Mouse (Mus musculus) kidney, adult 8-10 months (tissue): ENCODE measurements around the gene Eif4enif1.
A peak's percentile ranks its signal among the peaks of the same experiment; 100 is the strongest.

ENCODE experiments used
- DNase-seq, 2 experiments: peaks; one replicate each; pipeline ENCODE4 v3.0.0; 2022

The Eif4enif1 gene

GRCm38 (mm10) chr11:3278351-3278750 is 76.2 kb downstream of the Eif4enif1 start:
- DNase-seq, result no peak

- no peak for DNase-seq
These were observed 77.5 kb downstream of the Eif4enif1 start for GRCm38 (mm10) chr11:3279729-3280128.

- DNase-seq, result no peak
These were observed 80.7 kb downstream of the Eif4enif1 start for GRCm38 (mm10) chr11:3282887-3283286.

GRCm38 (mm10) chr11:3283645-3284044 is 81.5 kb downstream of the Eif4enif1 start:
- no peak for DNase-seq

- DNase-seq, result no peak
These were observed 83.7 kb downstream of the Eif4enif1 start for GRCm38 (mm10) chr11:3285940-3286339.

GRCm38 (mm10) chr11:3287131-3287530 is 84.9 kb downstream of the Eif4enif1 start:
- peak in 1 of 2 experiments; percentile 20 for DNase-seq

GRCm38 (mm10) chr11:3287921-3288320 is 85.7 kb downstream of the Eif4enif1 start:
- peak; percentile 52 to 75 for DNase-seq

- DNase-seq, result peak; percentile 49 to 62
These were observed 86.5 kb downstream of the Eif4enif1 start, which contains the start of gene Patz1 for GRCm38 (mm10) chr11:3288521-3289301. TSS of gene Patz1 (plus strand) at chr11:3288874.

GRCm38 (mm10) chr11:3289302-3289802 is 87.2 kb downstream of the Eif4enif1 start:
- peak; percentile 66 to 73 for DNase-seq

- DNase-seq, result peak; percentile 78 to 80
These were observed 87.8 kb downstream of the Eif4enif1 start for GRCm38 (mm10) chr11:3289803-3290639.

- DNase-seq, result peak; percentile 35 to 42
These were observed 88.6 kb downstream of the Eif4enif1 start for GRCm38 (mm10) chr11:3290640-3291310.

- peak; percentile 15 to 18 for DNase-seq
These were observed 89.3 kb downstream of the Eif4enif1 start for GRCm38 (mm10) chr11:3291311-3292061.

GRCm38 (mm10) chr11:3292062-3292421 is 89.8 kb downstream of the Eif4enif1 start:
- peak; percentile 57 to 65 for DNase-seq

- peak; percentile 52 to 73 for DNase-seq
These were observed 90.6 kb downstream of the Eif4enif1 start for GRCm38 (mm10) chr11:3292711-3293249.

GRCm38 (mm10) chr11:3293361-3293760 is 91.2 kb downstream of the Eif4enif1 start:
- DNase-seq, result no peak
